Mouse (Mus musculus): ENCODE data around the gene Ube2o. TPM values are rescaled to one million over a fixed set of nuclear protein-coding genes. Genes with fewer than 3 reads are reported as not detected.

Gene Ube2o
- polyA plus RNA-seq, 1 experiment from 2014 or later = 15.2 TPM

- no peak for TF ChIP-seq CTCF (IDR thresholded peaks at IDR 0.05; ENCODE audit: low read depth)
- TF ChIP-seq EP300 (IDR thresholded peaks at IDR 0.05; ENCODE audit: low read depth) = no peak
- no peak within 1 kb of the TSS for H3K27ac ChIP-seq (ENCODE audit: low read depth)
- no peaks in the 10 kb centered on the region for H3K9me3 ChIP-seq (ENCODE audit: low read length)
- no peak within 1 kb of the TSS for H3K9ac ChIP-seq (replicated peaks)
- H3K4me2 ChIP-seq (ENCODE audit: low read depth, low read length) = no peak within 1 kb of the TSS
- WGBS (ENCODE audit: insufficient replicate concordance) = 68% methylated on average over 10 of the region's 10 CpGs
- DNase-seq (no peak), ATAC-seq (no peak)
- H3K27me3 ChIP-seq (ENCODE audit: insufficient read depth, low read length) = no peaks in the 10 kb centered on the region
- no peaks in the 10 kb centered on the region for H3K36me3 ChIP-seq (replicated peaks; ENCODE audit: insufficient read depth, low read length)
- peaks cover 35% of the 10 kb centered on the region for H3K4me1 ChIP-seq (ENCODE audit: insufficient read depth)
- no peak within 1 kb of the TSS for H3K4me3 ChIP-seq (ENCODE audit: low read depth, low read length)
Observed at GRCm38 (mm10) chr11:116626299-116627071, 45.2 kb upstream of the Ube2o start, which contains the start of gene Rhbdf2. Rhbdf2 (minus strand) TSS chr11:116627019.

GRCm38 (mm10) chr11:116625081-116626000 lies 44.1 kb upstream of the Ube2o start:
- H3K9me3 ChIP-seq (ENCODE audit: low read length) = no peaks in the 10 kb centered on the region
- no peaks in the 10 kb centered on the region for H3K36me3 ChIP-seq (replicated peaks; ENCODE audit: insufficient read depth, low read length)
- peaks cover 43% of the 10 kb centered on the region for H3K4me1 ChIP-seq (ENCODE audit: insufficient read depth)
- no peak overlapping the region for H3K9ac ChIP-seq (replicated peaks)
- no peak overlapping the region for H3K4me2 ChIP-seq (ENCODE audit: low read depth, low read length)
- no peak overlapping the region for H3K4me3 ChIP-seq (ENCODE audit: low read depth, low read length)
- ATAC-seq (no peak), DNase-seq (peak; percentile 85)
- 0 out of 2 replicates have a peak overlapping the region, but pooled peaks have one; percentile 41 for H3K27ac ChIP-seq (ENCODE audit: low read depth)
- no peaks in the 10 kb centered on the region for H3K27me3 ChIP-seq (ENCODE audit: insufficient read depth, low read length)
- WGBS (ENCODE audit: insufficient replicate concordance) = 63% methylated on average over 17 of the region's 17 CpGs
- TF ChIP-seq EP300 (IDR thresholded peaks at IDR 0.05; ENCODE audit: low read depth) (no peak), CTCF (IDR thresholded peaks at IDR 0.05; ENCODE audit: low read depth) (peak; percentile 88)

- peaks cover 53% of the 10 kb centered on the region for H3K4me1 ChIP-seq (ENCODE audit: insufficient read depth)
- H3K4me2 ChIP-seq (ENCODE audit: low read depth, low read length) = peak overlapping the region; percentile 86
- WGBS (ENCODE audit: insufficient replicate concordance) = 18% methylated on average over 28 of the region's 42 CpGs
- H3K4me3 ChIP-seq (ENCODE audit: low read depth, low read length) = peak overlapping the region; percentile 88
- DNase-seq = peak; percentile 96
- peak overlapping the region; percentile 89 for H3K27ac ChIP-seq (ENCODE audit: low read depth)
- TF ChIP-seq EP300 (IDR thresholded peaks at IDR 0.05; ENCODE audit: low read depth) = no peak
- no peak for TF ChIP-seq CTCF (IDR thresholded peaks at IDR 0.05; ENCODE audit: low read depth)
- ATAC-seq = peak; percentile 78
- H3K27me3 ChIP-seq (ENCODE audit: insufficient read depth, low read length) = no peaks in the 10 kb centered on the region
- peak overlapping the region; percentile 88 for H3K9ac ChIP-seq (replicated peaks)
- H3K9me3 ChIP-seq (ENCODE audit: low read length) = no peaks in the 10 kb centered on the region
- H3K36me3 ChIP-seq (replicated peaks; ENCODE audit: insufficient read depth, low read length) = no peaks in the 10 kb centered on the region
Observed at GRCm38 (mm10) chr11:116624131-116624832, 43.0 kb upstream of the Ube2o start.

GRCm38 (mm10) chr11:116623281-116624124 lies 42.3 kb upstream of the Ube2o start:
- H3K9me3 ChIP-seq (ENCODE audit: low read length) = no peaks in the 10 kb centered on the region
- H3K27me3 ChIP-seq (ENCODE audit: insufficient read depth, low read length) = no peaks in the 10 kb centered on the region
- H3K4me2 ChIP-seq (ENCODE audit: low read depth, low read length) = peak overlapping the region; percentile 86
- peak overlapping the region; percentile 88 for H3K4me3 ChIP-seq (ENCODE audit: low read depth, low read length)
- ATAC-seq (peak; percentile 48), DNase-seq (peak; percentile 66)
- 2% methylated on average over 39 of the region's 40 CpGs for WGBS (ENCODE audit: insufficient replicate concordance)
- H3K4me1 ChIP-seq (ENCODE audit: insufficient read depth) = peaks cover 61% of the 10 kb centered on the region
- H3K36me3 ChIP-seq (replicated peaks; ENCODE audit: insufficient read depth, low read length) = no peaks in the 10 kb centered on the region
- peak overlapping the region; percentile 89 for H3K27ac ChIP-seq (ENCODE audit: low read depth)
- peak overlapping the region; percentile 88 for H3K9ac ChIP-seq (replicated peaks)
- TF ChIP-seq EP300 (IDR thresholded peaks at IDR 0.05; ENCODE audit: low read depth) (no peak), CTCF (IDR thresholded peaks at IDR 0.05; ENCODE audit: low read depth) (peak; percentile 33; the same call in 1 of the 2 replicates)

DNA sequence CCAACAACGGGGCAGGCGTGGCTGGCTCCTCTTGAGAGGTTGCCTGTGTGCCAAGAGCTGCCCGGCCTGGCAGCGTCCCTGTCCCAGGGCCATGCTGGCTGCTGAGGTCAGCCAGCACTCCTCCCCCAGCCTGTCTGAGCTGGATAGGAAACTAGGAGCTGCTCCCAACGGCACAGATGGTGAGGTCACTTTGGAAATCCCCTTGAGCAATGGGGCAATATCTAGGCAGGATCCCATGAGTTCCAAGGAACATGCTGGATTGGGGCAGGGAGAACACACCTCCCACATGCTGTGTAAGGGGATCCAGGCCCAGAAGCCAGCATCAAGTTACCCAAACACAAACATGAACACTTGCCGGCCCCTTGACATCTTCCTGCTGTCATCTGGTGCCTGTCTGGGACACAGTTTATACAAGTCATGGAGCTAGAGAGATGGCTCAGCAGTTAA lies 40.0 kb upstream of the Ube2o start:
- DNase-seq = peak; percentile 64
- TF ChIP-seq CTCF (IDR thresholded peaks at IDR 0.05; ENCODE audit: low read depth) = no peak
- TF ChIP-seq EP300 (IDR thresholded peaks at IDR 0.05; ENCODE audit: low read depth) = peak; percentile 35; the same call in 1 of the 2 replicates
- Histone ChIP-seq H3K9ac (replicated peaks) (peak overlapping the region; percentile 52), H3K4me3 (ENCODE audit: low read depth, low read length) (peak overlapping the region; percentile 30; the same call in 1 of the 2 replicates), H3K36me3 (replicated peaks; ENCODE audit: insufficient read depth, low read length) (no peaks in the 10 kb centered on the region), H3K4me2 (ENCODE audit: low read depth, low read length) (peak overlapping the region; percentile 86), H3K27me3 (ENCODE audit: insufficient read depth, low read length) (no peaks in the 10 kb centered on the region), H3K9me3 (ENCODE audit: low read length) (no peaks in the 10 kb centered on the region), H3K4me1 (ENCODE audit: insufficient read depth) (peaks cover 82% of the 10 kb centered on the region), H3K27ac (ENCODE audit: low read depth) (peak overlapping the region; percentile 75)
- peak; percentile 55 for ATAC-seq
- 46% methylated on average over 6 of the region's 6 CpGs for WGBS (ENCODE audit: insufficient replicate concordance)
